Mouse (Mus musculus): ENCODE data around the gene Dgkq.

GRCm38 (mm10) chr5:108675251-108675816, 5.9 kb upstream of the Dgkq start, which contains the start of gene Slc26a1:
- TF ChIP-seq CTCF (conservative IDR thresholded peaks at IDR 0.05; ENCODE audit: low read length) (no peak), POU5F1 (IDR thresholded peaks at IDR 0.05; ENCODE audit: borderline replicate concordance, low read length) (no peak), NANOG (IDR thresholded peaks at IDR 0.05; ENCODE audit: borderline replicate concordance, low read length) (no peak)

Data from E14TG2a.4 (cell line).